Mouse (Mus musculus): ENCODE data around the gene Pex10. TPM values are rescaled to one million over a fixed set of nuclear protein-coding genes. Genes with fewer than 3 reads are reported as not detected.

Gene Pex10
- polyA plus RNA-seq, 1 experiment from 2014 or later: 20.8 TPM

DNA sequence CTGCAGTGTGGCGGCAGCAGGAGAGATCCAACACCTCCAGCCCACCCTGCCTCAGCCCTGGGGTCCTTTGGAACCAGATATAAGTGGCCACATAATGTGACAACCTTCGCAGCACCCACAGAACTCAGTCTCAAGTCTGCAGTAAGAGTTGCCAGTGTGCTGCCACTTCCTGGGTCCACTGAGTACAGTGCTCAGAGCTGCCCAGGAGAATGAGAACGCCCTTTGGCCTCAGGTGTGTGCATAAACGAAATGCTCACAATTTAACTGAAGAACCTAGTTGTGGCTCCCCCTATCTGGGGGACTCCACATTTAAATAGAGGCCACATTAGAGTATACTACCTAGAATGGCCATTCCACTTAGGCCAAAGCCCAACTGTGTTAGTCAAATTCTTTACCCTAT lies 16.7 kb downstream of the Pex10 start:
- Histone ChIP-seq H3K9me3 (no peaks in the 10 kb centered on the region), H3K27ac (no peak overlapping the region), H3K9ac (replicated peaks) (no peak overlapping the region), H3K27me3 (no peaks in the 10 kb centered on the region), H3K4me3 (replicated peaks) (no peak overlapping the region), H3K36me3 (peaks cover 50% of the 10 kb centered on the region), H3K4me2 (no peak overlapping the region), H3K4me1 (replicated peaks) (peaks cover 27% of the 10 kb centered on the region)
- 88% methylated on average over 4 of the region's 4 CpGs for WGBS
- ATAC-seq (ENCODE audit: insufficient number of reproducible peaks, insufficient read depth, low FRiP score, low TSS enrichment, low read depth): no peak

DNA sequence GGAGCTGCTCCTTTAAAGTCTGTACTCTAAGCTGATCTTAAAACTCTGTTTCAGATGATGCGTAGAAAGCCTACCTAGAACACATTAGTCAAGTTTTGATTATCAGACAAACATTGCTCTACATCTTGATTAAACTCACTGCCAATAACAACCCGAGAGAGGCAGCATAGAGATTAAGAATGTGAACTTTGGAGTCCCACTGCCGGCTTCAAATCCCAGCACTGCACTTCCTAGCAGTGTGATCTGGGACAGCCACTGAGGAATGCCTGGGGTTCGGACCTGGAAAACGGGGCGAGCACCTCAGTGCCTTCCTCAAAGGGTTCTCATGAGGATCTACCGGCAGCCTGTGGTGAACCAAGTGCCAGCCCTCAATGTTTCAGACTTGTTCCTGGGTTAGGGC lies 17.5 kb downstream of the Pex10 start:
- Histone ChIP-seq H3K4me2 (peak overlapping the region; percentile 91; the same call in 1 of the 2 replicates), H3K36me3 (peaks cover 52% of the 10 kb centered on the region), H3K4me3 (replicated peaks) (no peak overlapping the region), H3K4me1 (replicated peaks) (peaks cover 27% of the 10 kb centered on the region), H3K27me3 (no peaks in the 10 kb centered on the region), H3K27ac (no peak overlapping the region), H3K9me3 (no peaks in the 10 kb centered on the region), H3K9ac (replicated peaks) (peak overlapping the region; percentile 94; the same call in 1 of the 2 replicates)
- 87% methylated on average over 7 of the region's 7 CpGs for WGBS
- ATAC-seq (ENCODE audit: insufficient number of reproducible peaks, insufficient read depth, low FRiP score, low TSS enrichment, low read depth): no peak

DNA sequence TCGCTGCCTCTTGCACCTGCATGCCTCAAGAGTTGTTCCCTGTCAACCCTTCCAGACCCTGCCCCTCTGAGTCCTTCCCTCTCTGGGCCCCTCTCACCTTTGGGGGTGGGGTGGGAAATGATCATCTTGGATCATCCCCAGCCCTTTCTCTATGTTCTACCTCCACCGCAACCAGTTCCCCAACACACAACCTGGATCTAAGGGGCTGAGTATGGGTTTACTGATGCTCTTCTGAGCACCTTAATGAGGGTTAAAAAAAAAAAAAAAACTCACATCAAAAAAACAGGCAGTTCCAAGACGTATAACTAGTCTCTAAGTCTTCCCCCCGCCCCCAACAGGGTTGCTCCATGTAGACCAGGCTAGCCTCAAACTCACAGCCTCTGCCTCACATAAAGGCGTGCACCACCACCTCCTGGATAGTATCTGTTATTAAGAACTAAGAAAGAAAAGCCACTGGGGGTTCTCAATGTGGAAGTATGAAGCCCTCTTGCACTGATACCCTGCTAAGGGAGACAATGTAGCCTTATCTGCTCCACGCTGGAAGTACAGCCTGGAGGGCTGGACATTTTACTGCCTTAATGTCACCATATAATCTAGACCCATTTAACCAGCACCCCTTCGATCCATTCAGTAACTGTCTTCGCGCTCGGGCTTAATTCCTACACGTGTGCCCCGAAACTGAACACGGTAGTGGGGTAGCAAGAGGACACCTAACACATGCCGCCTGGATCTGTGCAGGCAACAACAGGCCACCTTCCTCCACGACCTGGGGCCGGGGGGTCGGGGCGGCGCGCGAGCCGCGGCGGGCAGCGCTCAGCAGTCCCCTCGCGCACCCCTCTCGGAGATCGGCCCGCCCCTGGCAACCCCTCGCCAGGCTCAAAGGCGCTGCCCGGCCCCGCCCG lies 18.6 kb downstream of the Pex10 start:
- H3K4me1 ChIP-seq (replicated peaks): peaks cover 27% of the 10 kb centered on the region
- no peaks in the 10 kb centered on the region for H3K9me3 ChIP-seq
- WGBS: 6% methylated on average over 35 of the region's 35 CpGs
- H3K27me3 ChIP-seq: no peaks in the 10 kb centered on the region
- ATAC-seq (ENCODE audit: insufficient number of reproducible peaks, insufficient read depth, low FRiP score, low TSS enrichment, low read depth): no peak; the same call in none of the 2 replicates
- H3K9ac ChIP-seq (replicated peaks): peak overlapping the region; percentile 94
- peak overlapping the region; percentile 96 for H3K4me3 ChIP-seq (replicated peaks)
- peak overlapping the region; percentile 92 for H3K27ac ChIP-seq
- peaks cover 50% of the 10 kb centered on the region for H3K36me3 ChIP-seq
- H3K4me2 ChIP-seq: peak overlapping the region; percentile 91

DNA sequence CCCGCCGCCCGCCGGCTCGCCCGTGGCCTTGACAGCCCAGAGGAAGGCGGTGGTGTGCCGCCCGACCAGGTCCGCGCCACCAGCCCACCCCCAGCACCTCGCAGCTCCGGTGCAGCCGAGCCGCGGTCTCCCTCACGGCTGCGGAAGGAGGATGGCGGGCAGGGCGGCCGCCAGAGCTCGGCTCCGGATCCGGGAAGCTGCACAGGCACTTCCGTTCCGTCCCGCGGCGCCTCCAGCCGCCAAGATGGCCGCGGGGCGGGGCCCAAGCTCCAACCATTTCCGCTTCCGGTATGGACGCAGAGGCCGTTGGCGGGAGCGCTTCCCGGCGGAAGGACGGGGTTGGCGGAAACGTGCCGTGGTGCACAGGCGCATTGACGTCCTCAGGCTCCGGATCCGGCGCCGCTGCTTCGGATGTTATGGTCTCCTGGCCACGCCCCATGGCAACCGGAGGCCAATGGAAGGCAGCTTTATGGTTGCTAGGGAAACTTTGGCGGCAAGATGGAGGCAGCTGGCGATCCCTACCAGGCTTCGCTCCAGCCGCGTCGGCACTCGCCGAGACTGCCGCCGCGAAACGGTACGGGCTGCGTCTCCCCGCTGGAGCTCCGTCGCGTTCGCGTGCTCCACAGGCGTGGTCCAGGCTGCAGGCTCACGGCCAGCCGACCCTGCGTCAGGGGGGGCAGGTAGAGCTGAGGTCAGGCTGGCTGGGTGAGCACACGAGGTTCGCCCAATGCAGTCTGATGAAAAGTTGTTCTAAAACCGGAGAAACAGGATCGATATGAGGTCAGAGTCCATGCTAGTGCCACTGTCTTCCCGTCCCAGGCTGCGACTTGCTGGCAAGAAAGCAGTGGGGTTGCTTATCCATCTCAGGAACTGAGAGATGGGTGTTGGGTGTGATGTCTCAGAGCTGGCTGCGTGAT lies 19.6 kb downstream of the Pex10 start, which contains the start of the genes Rer1 and Morn1:
TSS of gene Rer1 (minus strand) at position 275 of the 917 bp plus-strand sequence.
TSS of gene Morn1 (plus strand) at position 470 of the 917 bp plus-strand sequence.
- H3K27me3 ChIP-seq: no peaks in the 10 kb centered on the region
- peak within 1 kb of the TSS; percentile 94 for H3K9ac ChIP-seq (replicated peaks)

DNA sequence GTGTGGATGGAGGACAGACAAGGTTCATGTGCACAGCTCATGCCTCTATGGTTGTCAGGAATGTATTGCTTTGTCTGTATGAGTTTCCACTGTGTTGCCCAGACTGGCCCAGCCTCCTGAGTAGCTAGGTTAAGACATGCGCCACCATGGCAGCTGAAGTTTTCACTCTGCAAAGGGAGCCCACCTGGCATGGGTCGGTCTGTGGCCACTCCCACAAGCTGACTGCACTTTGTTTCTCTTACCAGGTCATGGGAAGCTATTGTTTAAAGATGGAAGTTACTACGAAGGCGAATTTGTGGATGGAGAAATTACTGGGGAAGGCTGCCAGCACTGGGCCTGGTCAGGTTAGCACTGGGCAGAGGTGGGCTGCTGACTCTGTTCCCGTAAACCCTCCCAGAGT lies 22.4 kb downstream of the Pex10 start:
- Histone ChIP-seq H3K9me3 (no peaks in the 10 kb centered on the region), H3K4me3 (replicated peaks) (no peak overlapping the region), H3K27me3 (no peaks in the 10 kb centered on the region), H3K4me1 (replicated peaks) (peaks cover 21% of the 10 kb centered on the region), H3K36me3 (peaks cover 23% of the 10 kb centered on the region), H3K4me2 (no peak overlapping the region), H3K27ac (no peak overlapping the region), H3K9ac (replicated peaks) (no peak overlapping the region)
- 89% methylated on average over 5 of the region's 5 CpGs for WGBS
- ATAC-seq (ENCODE audit: insufficient number of reproducible peaks, insufficient read depth, low FRiP score, low TSS enrichment, low read depth): no peak

More for the DNA sequence above, 19.6 kb downstream of the Pex10 start, which contains the start of the genes Rer1 and Morn1:
- Histone ChIP-seq H3K4me2 (peak within 1 kb of the TSS; percentile 91), H3K4me3 (replicated peaks) (peak within 1 kb of the TSS; percentile 96), H3K9me3 (no peaks in the 10 kb centered on the region), H3K36me3 (peaks cover 49% of the 10 kb centered on the region), H3K4me1 (replicated peaks) (peaks cover 27% of the 10 kb centered on the region), H3K27ac (peak within 1 kb of the TSS; percentile 92)
- WGBS: under 1% methylated on average over 85 of the region's 85 CpGs
- ATAC-seq (ENCODE audit: insufficient number of reproducible peaks, insufficient read depth, low FRiP score, low TSS enrichment, low read depth): peak; percentile 94

DNA sequence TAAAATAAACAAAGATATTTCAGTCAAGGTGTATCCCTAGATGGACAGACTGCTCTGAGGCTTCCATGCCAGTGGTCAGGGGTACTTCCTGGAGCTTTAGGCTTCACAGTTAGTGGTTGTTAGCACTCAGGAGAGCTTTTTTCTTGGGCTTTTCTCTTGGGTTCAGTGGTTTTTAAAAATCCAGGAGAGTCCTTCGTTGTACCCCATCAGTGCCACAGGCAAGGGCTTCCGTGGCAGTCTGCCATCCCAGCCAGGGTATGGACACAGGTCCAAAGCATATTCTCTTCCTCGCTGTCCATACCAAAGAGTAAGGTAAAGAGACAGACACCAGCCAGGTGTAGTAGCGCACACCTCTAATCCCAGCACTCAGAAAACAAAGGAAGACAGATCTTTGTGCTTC lies 23.3 kb downstream of the Pex10 start:
- Histone ChIP-seq H3K36me3 (peaks cover 23% of the 10 kb centered on the region), H3K9ac (replicated peaks) (no peak overlapping the region), H3K4me2 (no peak overlapping the region), H3K4me3 (replicated peaks) (no peak overlapping the region), H3K27me3 (no peaks in the 10 kb centered on the region), H3K4me1 (replicated peaks) (peaks cover 12% of the 10 kb centered on the region), H3K27ac (no peak overlapping the region), H3K9me3 (no peaks in the 10 kb centered on the region)
- ATAC-seq (ENCODE audit: insufficient number of reproducible peaks, insufficient read depth, low FRiP score, low TSS enrichment, low read depth): no peak
- WGBS: 96% methylated on average over 4 of the region's 4 CpGs

DNA sequence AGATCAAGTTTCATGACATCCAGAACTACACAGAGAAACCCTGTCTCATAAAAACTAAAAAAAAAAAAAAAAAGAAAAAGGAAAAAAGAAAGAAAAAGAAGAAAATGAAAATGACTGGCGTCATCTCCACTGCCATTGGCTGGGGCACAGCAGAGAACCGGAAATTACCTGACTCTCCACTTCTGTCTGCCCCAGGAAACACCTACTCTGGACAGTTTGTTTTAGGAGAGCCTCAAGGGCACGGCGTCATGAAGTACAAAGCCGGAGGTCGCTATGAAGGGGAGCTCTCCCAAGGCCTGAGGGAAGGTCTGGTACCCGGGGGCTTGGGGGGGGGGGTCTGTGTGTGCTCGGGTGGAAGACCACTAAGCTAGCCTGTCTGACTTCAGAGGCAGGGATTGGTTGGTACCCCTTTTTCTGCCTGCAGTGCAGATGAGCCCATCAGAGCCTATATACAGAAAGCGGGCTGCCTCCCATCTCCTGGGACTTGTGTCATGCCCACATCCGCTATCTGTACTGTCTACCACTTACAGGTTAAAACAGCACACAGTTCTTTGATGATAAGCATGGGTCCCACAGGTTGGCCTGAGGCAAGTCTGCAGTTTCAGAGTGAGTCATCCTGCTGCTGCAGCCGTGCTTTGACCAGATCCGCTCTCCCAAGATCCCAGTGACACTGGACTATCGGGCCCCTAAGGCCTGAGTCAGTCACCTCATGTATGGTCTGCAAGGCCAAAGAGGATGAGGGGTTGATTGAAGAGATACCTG lies 24.1 kb downstream of the Pex10 start:
- Histone ChIP-seq H3K9me3 (no peaks in the 10 kb centered on the region), H3K4me1 (replicated peaks) (peaks cover 12% of the 10 kb centered on the region), H3K36me3 (peaks cover 23% of the 10 kb centered on the region), H3K4me3 (replicated peaks) (no peak overlapping the region), H3K27me3 (no peaks in the 10 kb centered on the region), H3K9ac (replicated peaks) (no peak overlapping the region), H3K4me2 (no peak overlapping the region), H3K27ac (no peak overlapping the region)
- WGBS: 89% methylated on average over 13 of the region's 13 CpGs
- no peak for ATAC-seq (ENCODE audit: insufficient number of reproducible peaks, insufficient read depth, low FRiP score, low TSS enrichment, low read depth)

DNA sequence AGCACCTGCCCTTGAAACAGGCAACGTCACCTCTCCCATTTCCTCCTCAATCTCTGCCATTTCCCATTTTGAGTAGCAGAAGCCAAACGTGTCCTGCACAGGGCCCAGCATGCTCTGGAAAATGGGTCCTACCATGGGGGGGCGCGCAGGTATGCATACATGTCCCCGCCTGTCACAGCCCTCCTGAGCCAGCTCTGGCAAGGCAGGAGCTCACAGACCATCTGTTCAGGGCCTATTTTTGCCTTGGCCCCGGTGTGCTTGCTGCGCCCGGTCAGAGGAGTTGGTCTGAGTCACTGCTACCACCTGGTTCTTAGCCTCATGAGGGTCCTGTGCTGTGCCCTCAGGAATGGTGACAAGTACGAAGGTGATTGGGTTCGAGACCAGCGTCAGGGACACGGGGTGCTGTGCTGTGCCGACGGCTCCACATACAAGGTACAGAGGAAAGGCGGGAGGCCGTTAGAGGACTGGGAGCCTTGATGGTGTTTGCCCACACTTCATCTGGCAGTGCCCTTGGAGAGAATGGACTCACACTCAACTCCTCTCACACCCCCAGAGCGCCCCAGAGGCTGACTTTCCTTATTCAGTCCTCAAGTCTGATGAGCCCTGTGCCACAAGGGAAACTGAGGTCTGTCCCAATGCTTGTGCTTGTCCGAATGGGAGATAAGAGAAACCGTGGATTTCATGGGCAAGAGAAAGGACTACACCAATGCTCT lies 26.1 kb downstream of the Pex10 start:
- H3K36me3 ChIP-seq: peaks cover 23% of the 10 kb centered on the region
- H3K4me3 ChIP-seq (replicated peaks): no peak overlapping the region
- H3K9me3 ChIP-seq: no peaks in the 10 kb centered on the region
- WGBS: 89% methylated on average over 19 of the region's 19 CpGs
- H3K27ac ChIP-seq: no peak overlapping the region
- no peak overlapping the region for H3K9ac ChIP-seq (replicated peaks)
- peaks cover 4% of the 10 kb centered on the region for H3K4me1 ChIP-seq (replicated peaks)
- H3K27me3 ChIP-seq: no peaks in the 10 kb centered on the region
- no peak for ATAC-seq (ENCODE audit: insufficient number of reproducible peaks, insufficient read depth, low FRiP score, low TSS enrichment, low read depth)
- no peak overlapping the region for H3K4me2 ChIP-seq

DNA sequence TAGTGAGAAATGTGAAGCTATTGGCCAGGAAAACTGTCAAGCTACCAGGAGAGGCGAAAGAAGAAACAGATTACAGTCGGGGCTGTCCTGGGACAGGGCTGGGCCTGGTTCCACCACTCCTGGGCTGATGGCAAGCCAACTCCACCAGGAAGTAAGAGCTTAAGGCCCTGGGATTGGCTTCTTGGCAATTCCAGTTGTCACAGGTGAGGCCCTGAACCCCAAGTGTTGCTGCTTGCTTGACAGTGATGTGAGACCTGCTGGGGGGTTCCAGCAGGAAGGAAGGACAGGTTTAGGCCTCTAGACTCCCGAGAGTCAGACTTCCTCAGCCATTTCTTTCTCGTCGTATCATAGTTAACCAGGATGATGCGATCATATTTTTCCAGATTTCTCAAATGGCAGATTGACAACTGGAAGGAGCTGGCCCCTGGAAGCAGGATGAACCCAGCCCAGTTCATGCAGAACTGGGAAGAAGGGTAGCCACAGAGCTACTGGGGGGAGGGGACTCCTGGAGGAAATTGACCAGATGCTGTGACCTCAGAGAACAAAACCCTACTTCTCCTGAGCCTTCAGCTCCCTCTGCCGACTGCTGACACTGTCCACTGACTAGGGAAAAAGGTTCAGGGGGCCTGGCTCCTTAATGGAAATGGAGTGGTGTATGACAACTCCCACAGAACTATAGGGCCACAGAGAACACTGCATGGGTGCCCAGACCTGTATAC lies 26.8 kb downstream of the Pex10 start:
- Histone ChIP-seq H3K4me3 (replicated peaks) (no peak overlapping the region), H3K9ac (replicated peaks) (peak overlapping the region; percentile 19; the same call in 1 of the 2 replicates), H3K9me3 (no peaks in the 10 kb centered on the region), H3K27me3 (no peaks in the 10 kb centered on the region), H3K27ac (no peak overlapping the region), H3K36me3 (peaks cover 23% of the 10 kb centered on the region), H3K4me2 (no peak overlapping the region), H3K4me1 (replicated peaks) (peaks cover 4% of the 10 kb centered on the region)
- 76% methylated on average over 7 of the region's 7 CpGs for WGBS
- ATAC-seq (ENCODE audit: insufficient number of reproducible peaks, insufficient read depth, low FRiP score, low TSS enrichment, low read depth): no peak

All from limb, embryonic 12.5 days (tissue).